Mouse (Mus musculus) heart, postnatal 4 days (tissue): Measurements from ENCODE around the gene Bptf. TPM values are rescaled to one million over a fixed set of nuclear protein-coding genes. Genes with fewer than 3 reads are reported as not detected.
"Not testable (repeated sequence)": the region's sequence is repeated elsewhere in the genome, so short reads cannot be mapped to it uniquely, and the experiment has no call there.

Experiments used
- DNase-seq: peaks from one replicate; pipeline ENCODE4 v3.0.0; 2021
- total RNA-seq, 2 experiments: library from RNA; stranded (reverse); gene quantifications; 2 replicates each; pipeline ENCODE4 v1.2.3; 2021

The Bptf gene
- total RNA-seq, 2 experiments from 2014 or later: 42.0 to 44.8 TPM

- DNase-seq: no peak
These were observed 115.0 kb downstream of the Bptf start for GRCm38 (mm10) chr11:107016893-107017292.

GRCm38 (mm10) chr11:107015535-107016187, 116.3 kb downstream of the Bptf start:
- not testable (repeated sequence) for DNase-seq

DNA sequence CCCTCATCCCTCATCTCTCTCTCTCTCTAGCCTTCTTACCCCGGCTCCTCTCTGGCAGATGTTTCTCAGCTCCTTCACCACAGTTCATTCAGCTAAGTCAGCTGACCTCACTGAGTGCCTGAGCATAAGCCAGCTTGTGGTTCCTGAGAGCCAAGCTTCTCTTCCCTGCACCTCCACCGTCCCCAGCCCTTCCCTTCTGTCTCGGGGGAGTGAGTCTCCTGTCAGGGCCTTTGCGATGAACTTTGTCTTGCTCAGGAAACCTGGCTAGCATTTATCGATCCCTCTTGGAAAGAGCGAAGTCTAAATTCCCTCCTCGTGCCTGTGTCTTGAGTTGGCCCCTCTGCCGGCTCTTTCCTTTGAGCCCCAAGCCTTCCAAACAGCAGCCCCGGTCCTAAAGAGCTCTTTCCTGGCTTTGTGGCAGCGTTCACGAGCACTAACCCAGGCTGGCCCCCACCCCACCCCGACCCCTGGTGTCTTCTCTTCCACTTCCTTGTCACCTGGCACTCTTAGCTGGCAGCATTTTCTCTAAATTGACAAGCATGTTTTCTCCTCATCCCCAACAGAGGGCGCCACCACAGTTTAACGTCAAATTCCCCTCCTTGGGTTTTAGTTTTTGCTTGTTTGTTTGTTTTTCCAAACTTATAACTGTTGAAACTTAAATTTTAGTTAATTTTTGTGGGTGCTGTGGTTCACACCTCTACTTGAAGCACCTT, 117.2 kb downstream of the Bptf start:
- no peak for DNase-seq

- no peak for DNase-seq
These were observed 117.8 kb downstream of the Bptf start for GRCm38 (mm10) chr11:107014020-107014585.

DNA sequence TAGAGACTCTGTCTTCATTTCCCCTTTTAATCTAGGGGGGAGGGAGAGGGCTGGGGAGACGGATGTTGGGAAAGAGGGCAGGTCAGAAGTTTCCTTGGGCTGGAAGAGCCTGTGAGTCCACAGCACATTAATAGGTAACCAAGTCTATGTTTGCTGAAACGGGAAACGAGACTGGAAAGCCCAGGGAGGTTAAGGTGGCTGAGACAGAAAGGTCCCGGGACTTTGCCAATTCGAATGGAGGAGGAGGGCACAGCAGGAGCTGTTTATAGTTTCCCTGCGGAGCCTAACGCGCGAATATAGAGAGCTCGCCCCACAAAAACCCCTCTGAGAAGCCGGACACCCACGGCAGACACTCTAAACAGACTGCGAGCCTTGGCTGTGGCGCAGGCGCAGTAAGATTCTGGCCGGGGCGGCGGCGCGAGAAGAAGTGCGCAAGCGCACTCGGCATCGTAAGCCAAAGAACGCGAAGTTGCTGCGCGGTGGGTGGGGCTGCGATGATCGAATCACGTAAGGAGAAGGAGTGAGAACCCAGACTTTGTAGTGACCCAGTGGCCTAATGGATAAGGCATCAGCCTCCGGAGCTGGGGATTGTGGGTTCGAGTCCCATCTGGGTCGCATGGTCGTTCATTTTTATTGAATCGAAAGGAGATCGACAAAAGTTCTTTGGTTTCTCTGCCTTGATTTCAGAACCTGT, 119.5 kb downstream of the Bptf start:
- DNase-seq: peak; percentile 99

- DNase-seq: no peak
These were observed 120.1 kb downstream of the Bptf start for GRCm38 (mm10) chr11:107011669-107012323.

GRCm38 (mm10) chr11:107011171-107011570, 120.8 kb downstream of the Bptf start:
- DNase-seq: no peak

DNA sequence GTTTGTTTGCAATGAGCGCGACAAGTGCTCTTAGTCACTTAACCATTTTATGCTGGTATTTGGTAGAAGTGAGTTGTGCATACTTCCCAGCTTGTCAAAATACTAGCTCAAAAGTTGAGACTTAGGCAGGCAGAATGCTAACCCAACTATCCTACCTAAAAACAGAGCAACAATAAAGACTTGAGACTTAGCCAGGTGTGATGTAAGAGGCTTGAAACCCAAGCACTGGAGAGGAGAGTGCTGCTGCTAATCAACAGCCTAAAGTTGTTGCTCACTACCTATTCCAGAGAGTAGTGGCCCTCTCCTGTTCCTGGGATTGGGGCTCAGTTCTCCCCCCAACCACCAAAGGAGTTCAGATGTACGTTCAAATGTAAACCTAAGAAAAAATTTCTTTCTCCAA, 121.5 kb downstream of the Bptf start:
- no peak for DNase-seq

GRCm38 (mm10) chr11:107005538-107005937, 126.4 kb downstream of the Bptf start:
- DNase-seq: peak; percentile 50

GRCm38 (mm10) chr11:107001760-107002675, 129.9 kb downstream of the Bptf start:
- DNase-seq: no peak

DNA sequence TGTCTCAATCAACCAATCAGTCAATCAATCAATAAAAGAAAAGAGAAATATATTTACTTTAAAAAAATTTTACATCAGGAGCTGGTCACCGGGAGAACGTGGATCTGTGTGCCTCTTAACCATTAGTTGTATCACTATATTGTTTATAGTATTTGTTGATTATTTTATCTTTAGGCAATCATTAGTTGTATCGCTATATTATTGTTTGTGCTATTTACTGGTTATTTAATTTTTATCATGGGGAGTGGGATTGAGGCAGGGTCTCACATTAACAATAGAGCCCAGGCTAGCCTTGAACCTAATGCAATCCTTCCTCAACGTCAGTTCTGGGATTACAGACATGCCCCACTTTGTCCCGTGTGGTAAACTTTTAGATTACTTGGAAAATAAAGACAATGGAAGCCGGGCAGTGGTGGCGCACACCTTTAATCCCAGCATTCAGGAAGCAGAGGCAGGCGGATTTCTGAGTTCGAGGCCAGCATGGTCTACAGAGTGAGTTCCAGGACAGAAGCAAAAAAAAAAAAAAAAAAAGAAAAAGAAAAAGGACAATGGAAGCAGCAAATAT, 131.9 kb downstream of the Bptf start:
- no peak for DNase-seq

DNA sequence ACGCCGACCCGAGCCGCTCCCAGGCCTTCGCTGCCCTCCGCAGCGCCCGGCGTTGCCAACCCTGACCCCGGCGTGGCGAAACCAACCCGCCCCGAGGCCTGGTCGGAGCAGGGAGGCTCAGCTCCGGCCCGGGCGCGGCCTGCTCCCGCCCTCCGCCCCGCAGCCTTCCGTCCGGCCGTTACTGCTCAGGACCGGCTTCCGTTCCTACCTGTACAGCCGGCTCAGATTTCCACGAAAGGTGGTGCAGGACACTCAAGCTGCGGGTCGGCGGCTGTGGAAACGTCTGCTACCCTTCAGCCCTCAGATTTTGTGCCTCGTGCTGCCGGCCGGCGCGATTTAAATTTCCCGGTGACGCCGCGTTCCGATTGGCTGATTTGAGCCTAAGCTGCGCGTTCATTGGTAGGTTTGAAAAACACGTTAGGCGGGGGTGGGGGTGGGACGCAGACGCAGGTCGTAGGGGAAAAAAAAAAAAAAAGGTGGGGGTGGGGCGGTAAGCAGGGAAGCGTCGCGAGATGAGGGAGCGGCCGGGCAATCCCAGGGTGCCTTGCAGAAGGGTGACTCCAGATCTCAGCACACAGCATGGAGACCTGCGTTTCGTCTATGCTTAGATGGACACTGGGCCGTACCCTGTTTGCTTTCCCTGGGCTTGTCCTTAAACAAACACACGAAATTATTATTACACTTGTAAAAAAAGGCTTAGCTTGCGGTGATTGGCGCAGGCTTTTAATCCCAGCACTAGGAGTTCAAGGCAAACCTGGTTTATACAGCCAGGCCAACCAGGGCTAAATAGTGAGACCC, 132.6 kb downstream of the Bptf start, which contains the start of gene Kpna2:
TSS of gene Kpna2 (minus strand) at position 391 of the 798 bp plus-strand sequence.
- DNase-seq: peak; percentile 94

- DNase-seq: no peak
These were observed 133.2 kb downstream of the Bptf start for GRCm38 (mm10) chr11:106998651-106999150.

GRCm38 (mm10) chr11:106997976-106998375, 134.0 kb downstream of the Bptf start:
- no peak for DNase-seq

GRCm38 (mm10) chr11:106996492-106996891, 135.4 kb downstream of the Bptf start:
- DNase-seq: not testable (repeated sequence)

- DNase-seq: no peak
These were observed 137.5 kb downstream of the Bptf start for GRCm38 (mm10) chr11:106994246-106995085.

- no peak for DNase-seq
These were observed 144.5 kb downstream of the Bptf start for GRCm38 (mm10) chr11:106987384-106987783.

DNA sequence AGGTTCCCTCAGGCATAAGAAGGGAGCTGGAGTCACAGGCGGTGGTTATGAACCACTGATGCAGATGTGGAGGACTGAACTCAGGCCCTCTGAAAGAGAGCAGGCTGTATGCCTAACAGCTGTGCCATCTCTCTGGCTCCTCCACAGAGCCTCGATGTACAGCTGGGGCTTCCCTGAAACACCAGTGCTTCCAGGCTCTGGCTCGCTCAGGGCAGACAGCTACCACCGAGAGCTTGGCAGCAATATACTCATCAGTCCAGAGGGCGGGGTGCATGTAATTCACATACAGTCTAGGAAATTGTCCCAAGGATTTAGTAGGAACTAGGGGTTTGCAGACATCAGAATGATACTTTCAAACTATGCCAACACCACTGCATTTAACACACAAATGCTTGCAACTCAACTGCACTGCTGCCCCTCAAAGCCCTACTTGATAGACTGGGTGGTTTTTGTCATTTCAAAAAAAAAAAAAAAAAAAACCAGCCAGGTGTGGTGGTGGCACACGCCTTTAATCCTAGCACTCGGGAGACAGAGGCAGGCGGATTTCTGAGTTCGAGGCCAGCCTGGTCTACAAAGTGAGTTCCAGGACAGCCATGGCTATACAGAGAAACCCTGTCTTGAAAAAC, 145.8 kb downstream of the Bptf start:
- DNase-seq: not testable (repeated sequence)
